Mouse (Mus musculus) heart, postnatal 0 days (tissue): Measurements from ENCODE around the gene Col11a2.
"Not testable (repeated sequence)": the region's sequence is repeated elsewhere in the genome, so short reads cannot be mapped to it uniquely, and the experiment has no call there.

Source experiments
- CTCF ChIP-seq: IDR thresholded peaks from 2 replicates; pipeline ENCODE4 v1.5.1; 2016; ENCODE audit warnings: antibody characterized with exemption, control low read depth, low read depth
- EP300 ChIP-seq: IDR thresholded peaks from 2 replicates; pipeline ENCODE4 v1.6.1; 2016; ENCODE audit warnings: antibody characterized with exemption, low read depth

DNA sequence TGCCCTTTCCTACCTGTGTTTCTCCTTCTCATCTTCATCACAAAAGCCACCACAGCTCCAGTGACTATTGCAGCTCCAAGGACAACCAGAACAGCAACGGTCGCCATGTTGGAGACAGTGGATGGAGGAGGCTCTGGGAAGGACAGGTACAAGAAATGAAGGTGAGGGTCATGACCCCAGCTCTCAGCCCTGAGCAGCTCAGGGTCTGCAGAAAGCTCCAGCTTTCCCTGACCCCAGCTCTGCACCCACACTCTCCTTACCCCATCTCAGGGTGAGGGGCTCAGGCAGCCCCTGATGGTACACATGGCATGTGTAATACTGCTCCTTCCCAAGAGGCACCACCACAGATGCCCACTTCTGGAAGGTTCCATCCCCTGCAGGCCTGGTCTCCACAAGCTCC is 42.2 kb upstream of the Col11a2 start:
- not testable (repeated sequence) for TF ChIP-seq CTCF, EP300
